Mouse (Mus musculus) skeletal muscle tissue, postnatal 0 days (tissue): Measurements from ENCODE around the gene Arpc5l. TPM values are rescaled to one million over a fixed set of nuclear protein-coding genes. Genes with fewer than 3 reads are reported as not detected.

Experiments used
- polyA plus RNA-seq: library from polyadenylated mRNA; unstranded; fragments of >200 nt; fragmentation: Nextera tagmentation; extraction: Ambion mirVana; gene quantifications from 2 replicates; pipeline ENCODE4 v1.2.1, GENCODE M21; 2015

The Arpc5l gene
- 63.6 and 74.2 TPM in 2 replicates for polyA plus RNA-seq

GRCm38 (mm10) chr2:39004880-39005435 is at the start of gene Arpc5l:
Gene Arpc5l, plus strand, starts transcription at chr2:39005348.

GRCm38 (mm10) chr2:38997386-38998374 is 7.5 kb upstream of the Arpc5l start, which contains the start of gene Wdr38:
Gene Wdr38, plus strand, starts transcription at chr2:38997476.

GRCm38 (mm10) chr2:39005574-39006079 is 479 bp downstream of the Arpc5l start, which contains the start of gene Rpl35:
Gene Rpl35, minus strand, starts transcription at chr2:39005624.

Other genes with a start within 250 kb of the Arpc5l start
- gene Nr6a1, start 77.7 kb upstream of the Arpc5l start, polyA plus RNA-seq: 0.24 and 0.26 TPM in 2 replicates
- 8.5 and 8.6 TPM in 2 replicates for gene Olfml2a, start 73.4 kb upstream of the Arpc5l start, polyA plus RNA-seq
- gene Wdr38, start 7.9 kb upstream of the Arpc5l start, polyA plus RNA-seq: 0.58 and 0.72 TPM in 2 replicates
- 688 and 821 TPM in 2 replicates for gene Rpl35, start 276 bp downstream of the Arpc5l start, polyA plus RNA-seq
- gene Golga1, start 60.2 kb downstream of the Arpc5l start, polyA plus RNA-seq: 14.0 and 14.6 TPM in 2 replicates
- gene Scai, start 185.4 kb downstream of the Arpc5l start, polyA plus RNA-seq: 1.9 and 2.3 TPM in 2 replicates
- gene Ppp6c, start 221.1 kb downstream of the Arpc5l start, polyA plus RNA-seq: 63.7 and 63.9 TPM in 2 replicates